Mouse (Mus musculus): ENCODE measurements at regions not wholly inside any gene's neighbourhood (a gene's known extent, or its start where the extent isn't known, plus 50 kb on each side); places are given as distances from the start of the nearest gene placed in this dataset.

DNA sequence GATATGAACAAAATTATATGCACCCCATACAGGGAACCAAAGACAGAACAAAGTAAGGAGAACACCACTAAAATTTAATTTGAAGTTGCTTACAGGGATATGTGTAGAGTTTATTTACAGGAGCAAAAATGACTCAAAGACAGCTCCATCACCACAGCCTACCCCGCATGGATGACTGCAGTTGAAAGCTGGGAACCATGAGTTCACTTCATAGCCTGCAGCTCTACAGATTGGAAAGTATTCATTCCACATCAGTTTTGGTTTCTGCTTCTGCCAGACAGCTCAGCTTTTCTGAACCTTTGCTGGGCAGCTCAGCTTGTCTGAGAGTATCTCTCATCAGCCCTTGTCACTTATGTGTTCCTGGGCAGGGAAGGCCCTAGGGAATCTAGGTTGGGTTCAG, 160.6 kb upstream of the Sema3d start:
- no peak for DNase-seq (ENCODE audit: low spot score in 2 of 2)

DNA sequence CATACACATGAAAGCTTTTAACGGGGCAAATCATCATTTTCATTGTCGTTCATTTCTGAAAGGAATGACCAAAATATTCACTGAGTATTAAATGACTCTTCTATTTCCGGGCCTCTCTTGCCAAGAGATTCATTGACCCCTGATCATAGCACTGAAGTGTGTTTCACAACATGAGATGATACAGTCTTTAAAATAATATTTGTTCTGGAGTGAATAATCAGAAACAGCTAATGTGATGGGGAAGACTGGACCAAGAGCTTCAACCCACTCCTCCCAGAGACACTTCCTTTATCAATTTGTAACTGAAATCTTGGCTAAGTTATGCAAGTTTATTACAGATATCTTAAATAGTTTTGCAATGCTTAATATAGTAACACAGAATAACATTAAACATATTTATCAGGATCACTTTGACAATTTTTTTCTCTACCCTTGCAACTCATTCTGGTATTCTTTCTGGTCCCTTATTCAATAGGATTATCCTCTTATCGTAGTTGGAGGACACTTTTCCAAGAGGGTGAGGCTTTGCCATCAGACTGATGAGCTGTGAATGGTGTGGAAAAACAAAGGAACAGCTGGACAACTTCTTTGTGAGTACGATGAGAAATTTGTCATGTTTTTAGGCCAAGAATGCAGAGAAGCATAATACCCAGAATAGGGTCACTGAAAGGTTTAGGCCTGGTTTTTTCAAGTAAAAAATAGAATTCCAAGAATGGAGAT, 149.6 kb upstream of the Sema3d start:
- no peak for DNase-seq (ENCODE audit: low spot score in 2 of 2)

DNA sequence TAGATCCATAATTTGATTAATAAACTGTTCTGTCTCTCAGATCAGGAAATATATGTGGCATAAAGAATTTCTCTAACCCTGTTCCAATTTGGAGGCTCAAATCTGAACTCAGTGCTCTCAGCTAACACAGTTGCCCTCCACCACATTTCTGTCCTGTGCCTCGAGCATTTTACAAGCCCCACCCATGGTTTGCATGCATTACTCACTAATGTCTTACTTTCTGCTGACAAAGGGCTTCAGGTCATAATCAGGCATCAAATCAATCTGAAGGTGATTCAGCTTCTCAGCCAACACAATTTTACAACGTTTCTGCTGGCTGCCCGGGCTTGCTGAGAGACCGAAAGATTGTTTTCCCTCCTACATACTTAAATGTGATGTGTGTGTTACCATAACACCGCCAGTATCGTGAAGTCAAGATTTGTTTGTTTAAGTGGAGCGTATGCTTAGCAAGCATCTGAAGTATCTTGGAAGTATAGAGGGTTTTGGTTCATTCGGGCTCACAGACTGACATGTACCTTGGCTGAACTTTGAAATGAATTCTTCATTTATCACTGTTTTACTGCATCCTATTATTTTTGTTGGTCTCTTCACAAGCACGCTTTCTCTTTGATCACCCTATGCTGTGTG, 139.9 kb upstream of the Sema3d start:
- no peak for DNase-seq (ENCODE audit: low spot score in 2 of 2)

DNA sequence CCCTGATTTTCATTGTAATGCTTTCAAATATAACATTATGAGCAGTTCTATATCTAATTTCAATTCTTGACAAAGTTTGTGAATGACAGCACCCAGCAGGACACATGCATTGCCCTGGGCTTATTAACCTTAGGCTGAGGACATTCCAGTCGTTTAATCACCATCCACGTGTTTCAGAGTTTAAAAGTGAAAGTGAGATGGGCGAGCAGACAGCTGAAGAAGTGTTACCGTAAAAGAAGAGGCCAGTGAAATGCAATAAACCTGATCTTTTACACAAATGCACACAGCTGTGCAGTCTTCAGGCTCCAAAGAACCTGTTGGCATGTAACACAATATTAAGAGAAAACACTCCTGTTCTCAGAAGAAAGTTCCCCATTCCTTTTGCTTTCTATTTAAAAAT, 89.5 kb upstream of the Sema3d start:
- no peak for DNase-seq (ENCODE audit: low spot score in 2 of 2)

DNA sequence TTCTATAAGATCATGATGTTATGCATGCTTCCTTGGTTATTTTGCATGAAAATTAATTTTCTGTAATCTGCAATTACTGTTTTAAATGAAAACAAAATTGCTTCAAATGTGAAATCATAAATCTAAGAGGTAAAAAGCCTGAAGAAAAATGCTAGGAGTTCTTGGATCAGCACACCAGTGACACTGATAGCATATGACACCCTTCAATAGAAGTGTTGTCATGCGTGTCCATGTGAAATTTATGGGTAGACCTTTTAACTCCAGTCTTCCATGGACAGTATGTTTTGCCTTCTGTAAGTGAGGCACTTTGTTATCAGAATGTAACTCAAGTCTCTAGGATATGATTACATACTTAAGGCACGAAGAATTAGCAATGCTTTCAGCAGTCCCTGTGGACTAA, 85.9 kb upstream of the Sema3d start:
- DNase-seq (ENCODE audit: low spot score in 2 of 2), result no peak

DNA sequence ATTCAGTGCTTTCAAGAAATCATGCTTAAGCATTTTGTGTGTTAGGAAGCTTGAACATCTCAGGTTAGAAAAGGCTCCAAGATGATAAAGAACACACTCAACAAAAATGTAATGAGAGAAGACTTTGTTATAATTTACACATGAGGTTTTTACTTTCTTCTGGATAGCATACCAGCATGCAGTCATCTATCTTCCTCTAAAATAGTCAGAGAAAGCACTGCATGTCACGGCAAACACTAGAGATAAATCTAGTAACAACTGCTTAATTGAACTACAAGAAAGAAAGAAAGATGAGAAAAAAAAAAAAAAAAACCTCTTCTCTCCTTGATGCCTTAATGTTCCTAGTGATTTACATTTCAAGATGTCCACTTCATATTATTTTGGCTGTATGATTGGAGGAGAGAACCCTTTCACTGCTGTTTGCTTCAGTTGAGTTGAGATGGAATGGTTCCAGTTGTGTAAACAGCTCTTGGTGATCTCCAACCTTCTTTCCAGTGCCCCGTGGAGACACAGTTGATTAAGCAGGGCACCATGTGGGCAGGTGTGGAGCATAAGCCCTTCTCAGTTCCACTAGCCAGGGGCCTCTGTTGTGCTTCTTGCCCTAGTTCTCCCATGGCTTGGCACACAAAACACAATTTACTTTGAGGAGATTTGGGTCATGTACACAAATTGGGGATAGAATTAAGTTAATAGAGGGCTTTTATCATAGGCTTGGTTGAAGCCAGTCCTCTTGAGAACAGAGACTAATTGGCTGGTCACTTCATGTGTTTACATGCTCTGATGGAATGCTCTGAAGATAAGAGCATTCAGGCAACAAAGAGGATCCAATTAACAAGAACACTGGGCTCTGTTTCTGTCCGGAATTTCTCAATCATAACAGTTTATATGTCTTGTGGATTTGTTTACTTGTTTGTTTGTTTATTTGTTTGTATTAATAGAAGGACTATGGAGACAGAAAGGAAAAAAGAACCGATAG, 81.1 kb upstream of the Sema3d start:
- DNase-seq (ENCODE audit: low spot score in 2 of 2), result no peak

DNA sequence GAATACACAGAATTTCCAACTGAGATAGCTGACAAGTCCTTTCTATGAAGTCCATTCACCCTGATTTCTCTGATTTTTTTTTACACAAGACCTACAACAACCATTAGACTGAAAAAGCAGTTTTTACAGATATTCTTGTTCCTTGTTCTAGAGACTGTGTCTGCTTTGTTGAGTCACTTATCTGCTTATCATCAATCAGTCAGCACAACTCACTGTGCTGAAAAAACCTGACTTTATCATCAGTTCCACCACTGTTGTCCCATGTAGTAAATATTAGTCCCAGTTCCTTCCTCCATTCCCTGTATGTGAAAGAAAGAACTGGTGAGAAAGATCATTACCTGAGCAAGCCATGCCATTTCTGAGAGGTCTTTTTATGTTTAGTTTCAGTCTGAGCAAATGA, 73.8 kb upstream of the Sema3d start:
- DNase-seq (ENCODE audit: low spot score in 2 of 2), result no peak

DNA sequence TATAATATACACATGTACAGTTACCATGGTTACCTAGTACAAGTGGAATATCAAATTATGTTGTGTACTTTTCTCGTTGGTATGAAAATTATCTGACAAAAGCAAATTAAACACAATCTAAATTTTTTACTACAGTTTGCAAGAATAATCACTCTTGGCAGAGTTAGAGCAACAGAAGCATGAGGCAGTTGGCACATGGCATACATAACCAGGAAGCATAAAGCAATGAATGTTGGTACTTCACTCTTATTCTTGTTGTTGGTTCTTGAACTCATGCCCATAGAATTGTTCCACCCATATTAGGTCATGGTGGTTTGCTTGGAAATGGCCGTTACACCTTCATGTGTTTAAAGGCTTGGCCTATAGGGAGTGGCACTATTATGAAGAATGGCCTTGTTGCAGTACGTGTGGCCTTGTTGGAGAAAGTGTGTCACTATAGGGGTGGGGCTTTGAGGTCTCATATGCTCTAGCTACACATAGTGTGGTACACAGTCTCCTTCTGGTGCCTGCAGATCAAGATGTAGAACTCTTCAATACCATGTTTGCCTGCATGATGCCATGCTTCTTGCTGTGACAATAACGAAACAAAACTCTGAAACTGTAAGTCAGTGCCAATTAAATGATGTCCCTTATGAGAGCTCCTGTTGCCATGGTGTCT, 50.4 kb upstream of the Sema3d start:
- DNase-seq (ENCODE audit: low spot score in 2 of 2), result no peak
